Mouse (Mus musculus): ENCODE data around the gene Plscr2.
"Not testable (repeated sequence)": the region's sequence is repeated elsewhere in the genome, so short reads cannot be mapped to it uniquely, and the experiment has no call there.

Plscr2 gene

DNA sequence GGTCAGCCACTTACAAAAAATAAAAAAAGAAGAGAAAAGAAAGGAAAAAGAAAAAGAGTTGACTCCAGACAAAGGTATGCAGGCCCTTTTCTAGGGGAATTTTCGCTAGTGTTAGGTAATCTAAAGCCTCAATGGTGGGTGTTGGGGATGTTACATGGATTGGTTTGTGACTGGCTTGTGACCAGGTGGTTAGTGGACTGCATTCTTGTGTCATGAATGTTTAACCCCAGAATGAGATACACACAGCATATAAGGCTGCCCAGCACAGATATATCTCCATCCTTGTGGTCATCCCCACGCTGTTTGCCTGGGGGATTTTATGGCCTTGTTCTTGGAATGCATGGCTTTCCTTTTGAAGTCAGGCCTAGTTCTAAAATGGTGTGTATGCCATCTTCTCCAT, 2.1 kb upstream of the Plscr2 start:
- no peak for DNase-seq (ENCODE audit: low read depth, low spot score)

DNA sequence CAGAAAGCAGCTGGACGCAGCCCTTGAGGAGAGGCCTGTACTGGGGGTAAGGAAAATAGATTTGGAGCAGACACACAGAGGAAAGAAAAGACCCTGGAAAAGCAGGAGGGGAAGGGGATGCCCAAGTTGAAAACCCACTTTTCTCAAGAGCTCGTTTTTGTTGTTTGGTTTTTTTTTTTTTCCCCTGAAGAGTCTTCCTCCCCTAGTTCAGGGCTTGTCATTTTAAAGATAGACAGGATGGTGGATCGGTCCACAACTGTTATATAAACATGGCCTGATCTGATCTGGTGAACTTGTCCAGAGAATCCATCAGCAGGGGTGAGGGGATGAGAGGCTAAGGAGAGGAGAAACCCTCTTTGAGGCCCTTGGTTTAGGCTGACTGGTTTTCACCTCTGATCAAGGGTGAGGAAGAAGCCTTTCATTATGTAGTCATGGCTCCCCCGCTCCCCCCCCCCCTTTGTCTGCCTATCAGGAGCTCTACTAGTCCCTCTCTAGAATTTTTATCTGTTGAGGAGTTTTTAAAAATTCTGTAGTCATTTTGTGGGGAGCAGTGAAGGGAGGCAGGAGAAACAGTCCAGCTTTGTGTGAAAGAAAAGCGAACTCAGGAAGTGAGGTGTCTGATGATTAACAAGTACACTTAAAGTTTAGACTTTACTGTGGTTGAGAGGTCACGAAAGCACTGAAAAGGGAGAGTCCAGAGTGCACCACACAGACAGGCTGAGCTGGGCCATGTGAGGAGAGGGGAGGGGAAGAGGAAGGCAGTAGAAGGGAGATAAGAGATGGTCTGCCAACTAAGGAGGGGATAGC, 1.2 kb upstream of the Plscr2 start:
- no peak for DNase-seq (ENCODE audit: low read depth, low spot score)

DNA sequence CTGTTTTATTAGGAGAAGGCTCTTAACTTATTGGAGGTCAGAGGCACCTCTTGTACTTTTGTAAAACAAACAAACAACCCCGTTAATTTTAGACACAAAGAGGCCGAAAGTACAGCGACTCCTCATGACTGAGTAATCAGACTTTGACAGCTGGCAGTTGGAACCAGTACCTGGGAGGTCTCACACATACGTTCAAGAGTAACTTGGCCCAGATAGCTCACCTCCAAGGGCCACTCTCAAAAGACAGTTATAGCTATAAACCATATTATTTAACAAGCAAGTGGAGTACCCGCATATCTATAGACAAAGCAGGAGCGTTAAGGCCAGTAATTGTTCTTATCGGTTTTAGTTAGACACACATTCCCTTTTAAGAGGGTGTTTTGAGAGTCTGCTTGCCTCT, 958 bp downstream of the Plscr2 start:
- no peak for DNase-seq (ENCODE audit: low read depth, low spot score)

DNA sequence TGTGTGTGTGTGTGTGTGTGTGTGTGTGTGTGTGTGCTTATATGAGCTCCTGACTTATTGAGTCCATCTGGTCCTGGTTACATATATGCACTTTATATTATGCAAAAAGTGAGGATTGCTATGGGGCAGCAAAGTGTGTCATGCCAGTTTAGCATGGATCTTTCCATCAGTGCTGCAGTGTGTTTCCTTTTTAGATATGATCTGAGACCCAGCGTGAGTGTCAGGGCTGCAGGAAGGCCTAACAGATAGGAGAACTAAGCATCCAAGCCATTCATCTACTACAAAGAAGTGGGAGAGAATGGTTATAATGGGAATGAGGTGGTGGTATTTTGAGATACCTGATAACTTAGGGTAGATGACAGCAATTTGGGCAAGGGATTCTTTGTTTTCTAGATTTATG, 4.6 kb downstream of the Plscr2 start:
- DNase-seq (ENCODE audit: low read depth, low spot score) = no peak

DNA sequence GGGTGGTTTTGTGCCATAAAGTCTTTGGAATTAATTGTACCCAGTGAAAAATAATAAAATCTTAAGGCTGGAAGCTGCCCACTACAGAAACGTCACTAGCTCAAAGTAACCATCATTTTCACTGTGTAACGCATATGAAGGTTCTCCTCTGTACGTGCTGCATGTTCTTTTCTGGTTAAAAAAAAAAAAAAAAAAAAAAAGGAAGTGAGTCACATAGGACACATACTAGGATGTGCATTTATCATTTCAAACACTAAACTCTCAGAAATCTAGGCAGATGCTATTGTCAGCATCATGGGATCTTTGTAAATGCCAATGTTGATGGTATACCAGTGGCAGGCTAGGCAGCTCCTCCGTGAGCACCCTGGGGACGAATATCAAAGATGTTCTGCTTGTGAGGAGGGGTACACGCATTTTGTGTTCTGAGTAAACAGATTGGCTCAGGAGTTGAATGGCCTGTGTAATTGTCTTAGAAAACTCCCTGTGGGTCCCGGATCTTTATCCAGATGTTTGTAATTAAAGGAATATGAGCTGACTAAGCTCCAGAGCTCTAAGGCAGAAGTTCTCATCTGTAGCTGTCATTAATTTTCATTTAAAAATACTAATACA, 7.3 kb downstream of the Plscr2 start:
- DNase-seq (ENCODE audit: low read depth, low spot score) = no peak

DNA sequence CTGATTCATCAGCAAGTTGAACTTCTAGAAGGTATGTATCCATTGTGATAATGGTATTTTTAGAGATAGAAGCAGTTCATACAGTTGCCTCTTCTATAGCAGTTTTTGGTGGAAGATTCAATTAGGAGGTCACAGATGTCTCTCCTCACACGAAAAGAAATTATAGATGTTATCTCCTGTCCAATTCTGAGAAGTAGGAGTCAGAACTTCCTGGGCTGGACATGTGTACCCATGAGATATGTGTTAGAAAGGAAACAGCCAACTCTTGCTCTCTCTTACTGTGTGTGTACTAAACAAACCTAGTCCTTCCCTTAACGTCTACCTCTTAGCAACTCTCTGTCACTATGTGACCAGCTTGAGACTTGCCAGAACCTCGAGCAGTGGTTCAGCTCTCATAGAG, 14.3 kb downstream of the Plscr2 start:
- DNase-seq (ENCODE audit: low read depth, low spot score) = no peak

DNA sequence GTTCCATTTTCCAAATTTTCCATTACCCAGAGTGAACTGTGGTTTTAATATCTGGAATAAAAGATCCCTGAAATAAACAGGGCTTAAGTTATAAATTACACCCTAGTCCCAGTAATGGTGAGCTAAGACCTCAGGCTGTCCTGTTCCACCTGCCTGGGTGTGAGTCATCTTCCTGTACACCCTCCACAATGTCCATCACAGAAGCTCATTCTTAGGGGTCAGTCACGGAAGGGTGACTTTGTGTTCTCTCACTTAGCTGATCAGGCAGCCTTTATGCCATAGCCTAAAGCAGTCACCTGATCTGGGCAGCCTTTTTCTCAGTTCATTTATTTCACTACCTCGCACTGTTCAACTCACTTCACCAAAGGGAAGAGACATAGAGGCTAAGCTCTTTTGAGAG, 16.8 kb downstream of the Plscr2 start:
- no peak for DNase-seq (ENCODE audit: low read depth, low spot score)

DNA sequence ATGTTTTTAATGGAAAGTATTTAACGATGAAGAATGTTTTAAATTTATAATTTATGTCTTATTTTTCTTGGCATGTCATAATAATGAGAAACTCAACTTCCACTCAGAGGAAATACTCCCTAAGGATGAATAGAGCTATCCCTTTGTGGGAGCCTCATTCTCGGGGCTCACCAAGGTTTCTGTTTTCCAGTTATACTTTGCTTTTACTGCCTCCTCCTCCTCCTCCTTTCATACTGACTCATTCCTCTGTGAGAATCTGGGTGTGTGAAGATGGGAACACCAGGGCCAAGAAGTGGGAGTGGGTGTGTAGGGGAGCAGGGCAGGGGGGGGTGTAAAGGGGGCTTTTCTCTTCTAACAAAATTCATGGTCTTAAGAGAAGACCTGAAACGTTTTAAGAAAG, 17.5 kb downstream of the Plscr2 start:
- peak; percentile 31 for DNase-seq (ENCODE audit: low read depth, low spot score)

DNA sequence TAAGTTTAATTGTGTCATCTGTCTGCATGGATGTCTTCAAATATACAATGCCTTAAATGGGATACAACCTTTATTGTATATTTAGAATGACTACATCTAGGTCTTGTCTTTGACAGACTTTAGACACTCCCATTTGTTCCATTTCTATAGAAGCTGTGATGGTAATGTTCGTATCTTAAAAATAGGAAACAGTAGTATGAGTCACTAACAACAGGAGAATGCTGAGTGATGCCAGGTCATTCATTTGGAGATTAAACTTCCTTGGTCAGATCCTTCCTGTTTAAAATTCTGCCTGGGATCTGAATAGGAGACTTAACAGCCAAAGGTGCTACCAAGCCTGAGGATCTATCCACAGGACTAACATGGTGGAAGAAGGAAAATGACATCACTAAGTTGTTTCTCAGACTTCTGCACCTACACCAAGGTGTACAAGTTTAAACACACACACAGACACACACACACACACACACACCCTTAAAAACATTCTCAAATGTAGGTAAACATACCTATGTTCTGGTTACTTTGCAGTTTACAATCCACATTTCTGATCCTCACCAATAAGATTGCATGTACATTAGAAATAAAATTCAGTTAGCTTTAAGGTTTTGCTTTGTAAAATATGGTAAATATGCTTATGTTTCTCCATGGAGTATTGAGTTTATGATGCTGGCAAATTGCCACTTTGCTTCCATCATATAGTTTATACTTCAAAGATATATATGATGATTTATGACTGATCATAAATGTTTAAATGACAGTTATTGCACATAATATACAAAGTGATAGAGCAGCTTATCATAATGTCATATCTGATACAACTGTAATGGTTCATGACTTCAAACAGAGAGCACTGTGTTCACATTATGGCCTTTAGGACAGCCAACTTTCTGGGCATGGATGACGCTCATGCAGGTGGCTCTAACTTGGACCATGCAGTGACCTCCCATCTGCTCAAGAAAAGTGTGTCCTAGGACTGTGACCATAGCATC, 18.5 kb downstream of the Plscr2 start:
- no peak for DNase-seq (ENCODE audit: low read depth, low spot score)

DNA sequence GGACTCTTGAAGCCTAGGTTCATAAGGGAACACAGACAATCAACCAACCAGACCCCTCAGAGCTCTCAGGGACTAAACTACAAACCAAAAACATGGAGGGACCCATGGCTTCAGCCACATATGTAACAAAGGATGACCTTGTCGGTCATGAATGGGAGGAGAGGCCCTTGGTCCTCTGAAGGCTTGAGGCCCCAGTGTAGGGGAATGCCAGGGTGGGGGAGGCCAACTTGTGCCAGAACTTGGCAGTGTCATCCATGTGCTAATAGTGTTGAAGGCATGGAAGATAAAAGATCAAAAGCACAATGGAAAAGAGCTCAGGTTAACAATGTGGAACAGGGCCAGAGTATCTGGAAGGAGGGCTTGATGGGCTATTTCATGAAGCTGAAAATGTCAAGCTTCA, 22.9 kb downstream of the Plscr2 start:
- no peak for DNase-seq (ENCODE audit: low read depth, low spot score)

DNA sequence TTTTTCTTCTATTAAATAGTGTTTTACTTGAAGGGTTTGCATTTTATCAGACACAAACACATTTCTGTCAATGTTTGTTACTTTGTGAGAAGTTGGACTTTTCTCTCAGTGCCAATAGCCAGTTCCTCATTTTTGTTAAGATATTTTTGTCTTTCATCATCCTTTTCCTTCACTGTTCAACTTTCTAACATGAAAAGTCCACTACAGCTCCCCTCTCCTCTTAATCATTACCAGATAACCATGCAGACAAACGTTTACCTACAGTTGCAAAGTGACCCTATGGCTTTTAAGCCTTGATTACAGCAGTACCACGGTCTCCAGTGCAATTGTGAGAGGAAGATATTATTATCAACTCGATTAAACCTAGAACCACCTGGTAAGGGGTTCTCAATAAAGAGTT, 25.8 kb downstream of the Plscr2 start:
- DNase-seq (ENCODE audit: low read depth, low spot score) = no peak

DNA sequence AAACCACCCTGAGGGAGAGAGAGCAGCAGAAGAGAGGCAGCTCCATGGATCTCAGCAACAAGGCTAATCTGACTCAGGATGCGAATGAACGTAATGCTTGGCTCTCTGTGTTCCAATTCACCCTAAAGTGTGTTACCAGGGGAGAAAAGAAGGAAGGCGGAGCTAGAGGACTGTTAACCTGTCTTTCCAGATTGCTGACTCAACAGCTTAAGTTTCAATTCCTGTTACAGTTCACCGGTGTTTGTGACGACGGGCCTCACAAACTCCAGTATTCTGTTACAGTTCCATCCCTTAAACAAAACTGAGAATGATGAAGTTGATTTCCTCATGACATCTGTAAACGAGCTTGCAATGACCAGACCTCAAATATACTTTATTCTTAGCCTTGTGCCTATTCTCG, 29.7 kb downstream of the Plscr2 start:
- no peak for DNase-seq (ENCODE audit: low read depth, low spot score)

DNA sequence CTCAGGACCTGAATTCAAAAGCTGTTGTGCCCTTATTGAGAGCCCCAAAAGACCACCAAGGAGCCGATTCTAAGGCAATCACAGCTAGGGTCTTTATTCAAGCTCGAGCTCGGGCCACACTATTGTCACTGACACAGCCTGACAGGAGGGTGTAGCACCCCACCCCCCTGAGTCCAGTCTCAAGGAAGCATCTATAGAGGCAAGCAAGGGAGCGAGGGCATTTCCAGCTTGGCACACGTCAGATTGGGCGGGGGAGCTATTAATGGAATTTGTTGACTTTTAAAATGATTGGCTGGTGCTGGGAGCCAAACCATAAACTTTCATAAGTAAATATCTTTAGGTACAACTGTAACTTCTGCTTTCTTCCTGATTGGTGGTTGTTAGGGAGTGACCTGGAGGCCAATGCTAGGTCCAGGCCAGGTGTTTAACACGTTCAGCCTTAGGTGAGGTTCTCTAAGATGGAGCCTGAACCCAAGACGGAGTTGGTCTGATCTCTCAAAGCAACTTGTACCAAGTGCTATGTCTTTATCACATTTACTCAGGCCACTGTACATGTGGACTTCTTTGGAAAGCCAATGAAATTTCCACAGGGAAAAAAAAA, 30.3 kb downstream of the Plscr2 start:
- DNase-seq (ENCODE audit: low read depth, low spot score) = no peak

DNA sequence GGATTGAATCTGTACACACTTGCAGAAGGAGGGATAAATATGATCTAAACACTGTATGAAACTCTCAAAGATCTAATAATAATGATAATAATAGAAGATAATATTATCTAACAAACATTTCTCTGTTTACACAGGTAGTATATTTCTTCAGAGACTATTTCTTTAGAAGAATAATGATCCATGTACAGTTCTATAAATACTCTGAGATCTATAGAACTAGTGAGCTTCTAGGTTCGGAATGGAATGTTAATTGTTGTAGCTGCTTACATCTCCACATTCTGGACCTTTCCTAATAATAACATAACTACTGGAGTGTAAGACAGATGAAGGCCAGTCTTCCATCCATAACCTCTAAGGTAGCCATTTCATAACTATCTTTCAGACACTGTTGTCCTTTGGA, 33.7 kb downstream of the Plscr2 start, which contains the start of gene 1700057G04Rik:
TSS of gene 1700057G04Rik (plus strand) at position 301 of the 400 bp plus-strand sequence.
- no peak for DNase-seq (ENCODE audit: low read depth, low spot score)

DNA sequence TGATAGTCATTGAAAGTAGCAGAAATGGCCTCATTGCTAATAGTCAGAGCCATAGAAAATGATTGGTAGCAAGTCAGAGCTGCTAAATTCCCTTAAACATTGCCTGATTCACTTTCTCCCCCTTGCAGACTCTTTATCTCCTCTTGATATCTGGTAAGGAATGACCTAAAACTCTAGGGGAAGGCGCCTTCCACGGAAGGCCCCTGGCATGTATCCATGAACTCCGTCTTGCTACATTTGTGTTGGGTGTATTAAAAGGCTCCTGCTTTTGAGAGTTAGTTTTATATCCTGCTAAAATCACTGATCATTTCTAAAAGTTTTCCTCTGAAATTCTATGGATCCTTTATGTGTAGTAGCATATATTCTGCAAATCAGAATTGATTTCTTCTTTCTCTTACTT, 41.4 kb downstream of the Plscr2 start:
- DNase-seq (ENCODE audit: low read depth, low spot score) = no peak

DNA sequence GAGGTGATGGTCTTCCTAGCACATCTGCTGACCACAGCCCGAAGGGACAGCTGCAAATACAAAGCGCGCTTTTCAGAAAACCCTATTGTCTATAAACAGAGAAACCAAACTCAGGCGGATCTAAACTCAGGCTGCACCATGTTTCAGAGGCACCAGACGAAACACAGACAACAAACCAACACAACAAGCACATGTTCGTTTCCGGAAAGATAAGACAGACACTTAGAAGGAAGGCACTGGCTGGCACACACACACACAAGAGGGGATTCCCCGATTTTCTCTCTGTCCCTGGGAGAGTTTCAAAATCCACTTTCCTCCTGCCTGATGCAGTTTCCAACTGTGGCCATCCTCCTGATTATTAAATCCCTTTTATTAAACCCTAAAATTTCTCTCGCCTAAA, 50.5 kb downstream of the Plscr2 start:
- not testable (repeated sequence) for DNase-seq (ENCODE audit: low read depth, low spot score)

DNA sequence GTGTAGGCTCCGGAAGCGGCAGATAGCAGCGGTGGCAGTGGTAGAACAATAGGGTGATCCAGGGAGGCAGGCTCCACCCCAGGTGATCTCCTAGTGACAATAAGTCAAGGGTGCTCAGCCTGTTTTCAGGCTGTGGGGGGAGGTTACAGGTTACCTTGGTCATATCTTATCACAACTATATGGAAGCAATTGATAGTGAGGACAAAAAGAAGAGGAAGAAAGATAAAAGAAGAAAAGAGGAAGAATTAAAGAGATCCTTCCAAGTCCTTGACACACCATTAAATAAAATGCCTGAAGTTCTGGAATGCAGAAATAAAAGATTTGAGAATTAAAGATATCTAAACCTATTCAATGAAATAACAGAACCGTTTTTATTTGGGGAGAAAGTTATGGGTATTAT, 51.4 kb downstream of the Plscr2 start:
- no peak for DNase-seq (ENCODE audit: low read depth, low spot score)

DNA sequence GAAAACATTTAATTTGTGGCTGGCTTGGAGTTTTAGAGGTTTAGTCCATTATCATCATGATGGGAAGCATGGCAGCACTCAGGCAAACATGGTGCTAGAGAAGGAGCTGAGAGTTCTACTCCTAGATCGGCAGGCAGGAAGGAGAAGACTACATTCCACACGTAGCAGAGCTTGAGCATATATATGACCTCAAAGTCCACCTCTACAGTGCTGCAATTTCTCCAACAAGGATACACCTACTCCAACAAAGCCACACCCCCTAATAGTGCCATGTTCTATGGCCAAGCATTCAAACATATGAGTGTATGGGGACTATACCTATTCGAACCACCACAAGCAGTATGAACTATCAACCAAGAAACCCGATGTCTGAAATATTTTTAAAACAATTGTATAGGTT, 56.0 kb downstream of the Plscr2 start:
- DNase-seq (ENCODE audit: low read depth, low spot score) = no peak

DNA sequence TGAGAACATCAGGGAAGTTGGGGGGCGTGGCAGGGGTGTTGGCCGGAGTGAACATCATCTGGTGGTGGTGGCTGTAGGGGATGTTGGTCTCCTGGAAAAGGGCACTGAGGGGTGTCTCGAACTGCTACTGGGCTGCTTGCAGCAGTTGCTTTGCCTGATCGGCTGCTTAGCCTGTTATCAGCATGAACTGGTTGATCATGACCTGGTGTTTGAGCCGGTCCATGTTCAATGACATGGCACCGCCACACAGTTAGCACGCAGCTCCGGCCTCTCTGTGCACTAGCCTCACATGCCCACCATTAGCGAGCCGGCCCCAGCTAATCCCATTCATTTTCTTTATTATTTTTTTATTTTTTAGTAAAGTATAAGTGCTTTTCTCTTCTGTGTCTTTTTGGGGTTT, 59.4 kb downstream of the Plscr2 start:
- DNase-seq (ENCODE audit: low read depth, low spot score) = no peak

DNA sequence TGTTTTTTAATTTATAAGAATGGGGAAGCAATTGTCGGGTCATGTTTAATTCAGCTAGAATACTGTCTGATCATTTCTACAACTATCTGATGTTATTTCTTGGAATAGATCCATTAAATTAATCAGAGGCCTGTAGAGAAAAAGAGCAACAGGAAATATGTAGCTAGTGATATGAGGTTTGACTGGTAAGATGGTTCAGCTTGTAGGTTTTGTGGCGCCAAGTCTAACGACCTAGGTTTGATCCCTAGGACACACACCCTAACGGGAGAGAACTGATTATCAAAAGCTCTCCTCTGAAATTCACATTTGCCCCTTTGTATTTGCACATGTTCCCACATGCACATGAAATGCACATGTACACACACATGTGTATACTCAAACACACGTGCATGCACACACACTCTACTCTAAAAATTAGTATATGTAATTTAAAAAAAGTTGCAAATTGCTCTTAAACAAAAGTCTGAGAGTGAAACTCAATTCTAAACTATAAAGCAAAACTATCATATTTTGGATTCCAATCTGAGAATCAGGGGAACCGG, 59.9 kb downstream of the Plscr2 start:
- no peak for DNase-seq (ENCODE audit: low read depth, low spot score)

DNA sequence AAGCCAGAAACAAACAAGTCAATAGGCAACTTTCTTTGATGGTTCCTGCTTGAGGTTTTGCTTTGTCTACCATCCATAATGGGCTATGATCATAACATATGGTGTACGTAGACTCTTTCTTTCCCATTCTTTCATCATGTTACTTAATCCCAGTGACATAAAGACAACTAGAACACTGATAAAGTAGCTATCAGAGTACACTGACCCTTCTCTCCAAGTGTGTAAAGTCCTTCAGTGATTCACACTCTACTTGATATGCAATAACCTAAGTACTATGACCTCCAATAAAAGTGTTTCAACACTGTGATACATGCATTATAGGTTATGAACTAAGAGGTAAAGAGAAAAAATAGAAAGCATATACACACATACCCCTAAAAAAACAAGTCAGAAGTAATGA, 61.7 kb downstream of the Plscr2 start:
- no peak for DNase-seq (ENCODE audit: low read depth, low spot score)

DNA sequence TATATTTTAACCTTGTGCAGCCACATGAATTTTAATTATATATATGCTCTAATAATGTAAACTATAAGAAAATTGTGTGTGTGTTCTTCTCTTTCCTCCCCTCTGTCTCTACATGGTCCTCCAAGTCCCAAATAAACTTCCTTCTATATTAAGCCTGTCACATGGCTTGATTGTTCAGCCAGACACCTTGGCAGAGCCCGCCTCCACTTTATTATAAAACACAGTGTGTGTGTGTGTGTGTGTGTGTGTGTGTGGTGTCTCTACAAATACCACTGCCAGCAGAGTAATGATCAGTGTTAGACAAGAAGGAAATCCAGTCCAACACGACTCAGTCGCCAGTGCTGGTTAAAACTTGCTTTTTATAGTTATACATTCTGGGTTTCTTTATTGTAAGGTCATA, 62.3 kb downstream of the Plscr2 start:
- no peak for DNase-seq (ENCODE audit: low read depth, low spot score)
